In genomic region chr6:85911587-85911986, GRCm38 (mm10) we compare ENCODE assay signal across 8 mouse cellular contexts. TPM values are rescaled to one million over a fixed set of nuclear protein-coding genes. Genes with fewer than 3 reads are reported as not detected.
DNase-seq lines count a peak whose midpoint lies in the region; ATAC-seq and TF ChIP-seq lines count a peak whose summit lies in the region.

Gene Tprkb (plus strand): TSS chr6:85911865.

- TF ChIP-seq POLR2A in thymus, adult 2 months (IDR thresholded peaks at IDR 0.05; ENCODE audit: control insufficient read depth, extremely low read depth, insufficient read depth, low read length, poor library complexity) = no peak

- H3K4me3 ChIP-seq in thymus, adult 2 months (ENCODE audit: control insufficient read depth, insufficient read depth, low read length) = no peak within 1 kb of the TSS
- H3K4me3 ChIP-seq in forebrain, embryonic 12.5 days (replicated peaks) = no peak within 1 kb of the TSS
- no peak within 1 kb of the TSS for H3K4me3 ChIP-seq in hindbrain, embryonic 10.5 days
- no peak within 1 kb of the TSS for H3K4me3 ChIP-seq in midbrain, embryonic 15.5 days

- H3K4me1 ChIP-seq in thymus, adult 2 months (replicated peaks; ENCODE audit: control insufficient read depth, insufficient read depth, low read length) = peaks cover 8% of the 10 kb centered on the region; the same call in 1 of the 2 replicates
- H3K4me1 ChIP-seq in forebrain, embryonic 12.5 days = peaks cover 16% of the 10 kb centered on the region
- peaks cover 16% of the 10 kb centered on the region for H3K4me1 ChIP-seq in hindbrain, embryonic 10.5 days (replicated peaks)
- peaks cover 16% of the 10 kb centered on the region for H3K4me1 ChIP-seq in midbrain, embryonic 15.5 days

- TF ChIP-seq CTCF in thymus, adult 2 months (IDR thresholded peaks at IDR 0.05; ENCODE audit: borderline replicate concordance, control insufficient read depth, extremely low read depth, insufficient read depth, low read length, poor library complexity) = no peak

- H3K27me3 ChIP-seq in thymus, adult 2 months (ENCODE audit: control insufficient read depth, insufficient read depth, low read length) = no peaks in the 10 kb centered on the region
- H3K27me3 ChIP-seq in forebrain, embryonic 12.5 days = 0 out of 2 replicates have a peak, but pooled peaks cover 4% of the 10 kb centered on the region
- no peaks in the 10 kb centered on the region for H3K27me3 ChIP-seq in hindbrain, embryonic 10.5 days (ENCODE audit: insufficient read depth, poor library complexity, severe bottlenecking)
- no peaks in the 10 kb centered on the region for H3K27me3 ChIP-seq in midbrain, embryonic 15.5 days (replicated peaks)

- DNase-seq in thymus, adult 2 months = no peak
- no peak for DNase-seq in thymus, postnatal 14 days
- no peak for DNase-seq in hindbrain, embryonic 10.5 days (ENCODE audit: low spot score)
- no peak for DNase-seq in left cerebral cortex, postnatal 14 days (ENCODE audit: low spot score in 2 of 2)
- no peak for DNase-seq in spleen, postnatal 14 days (ENCODE audit: low spot score in 2 of 2)
- no peak for DNase-seq in frontal cortex, postnatal 10 days (ENCODE audit: low spot score in 2 of 2)

- no peak for ATAC-seq in forebrain, embryonic 12.5 days (ENCODE audit: low FRiP score)
- ATAC-seq in midbrain, embryonic 15.5 days (replicated peaks) = no peak

- no peak within 1 kb of the TSS for H3K27ac ChIP-seq in thymus, adult 2 months (ENCODE audit: control insufficient read depth, insufficient read depth, low read length)
- no peak within 1 kb of the TSS for H3K27ac ChIP-seq in forebrain, embryonic 12.5 days
- no peak within 1 kb of the TSS for H3K27ac ChIP-seq in hindbrain, embryonic 10.5 days
- H3K27ac ChIP-seq in midbrain, embryonic 15.5 days = no peak within 1 kb of the TSS

- intact Hi-C loops in left cerebral cortex, postnatal 14 days (cut with DNase I) = loop anchor here (10.0 kb wide), 1 partner anchor 257 kb away; no protein-coding TSS in a partner anchor

- 73% methylated on average over 3 of the region's 3 CpGs for WGBS in thymus, adult 2 months
- 88% methylated on average over 3 of the region's 3 CpGs for WGBS in forebrain, embryonic 12.5 days
- 86% methylated on average over 3 of the region's 3 CpGs for WGBS in hindbrain, embryonic 10.5 days
- 88% methylated on average over 3 of the region's 3 CpGs for WGBS in midbrain, embryonic 15.5 days

- H3K9ac ChIP-seq in forebrain, embryonic 12.5 days = no peak within 1 kb of the TSS
- H3K9ac ChIP-seq in midbrain, embryonic 15.5 days = no peak within 1 kb of the TSS

- H3K36me3 ChIP-seq in thymus, adult 2 months (ENCODE audit: control insufficient read depth, insufficient read depth, low read length) = no peaks in the 10 kb centered on the region
- no peaks in the 10 kb centered on the region for H3K36me3 ChIP-seq in forebrain, embryonic 12.5 days (replicated peaks)
- H3K36me3 ChIP-seq in hindbrain, embryonic 10.5 days = no peaks in the 10 kb centered on the region
- no peaks in the 10 kb centered on the region for H3K36me3 ChIP-seq in midbrain, embryonic 15.5 days (replicated peaks)

- no peak within 1 kb of the TSS for H3K4me2 ChIP-seq in forebrain, embryonic 12.5 days
- no peak within 1 kb of the TSS for H3K4me2 ChIP-seq in midbrain, embryonic 15.5 days

- no peaks in the 10 kb centered on the region for H3K9me3 ChIP-seq in forebrain, embryonic 12.5 days
- no peaks in the 10 kb centered on the region for H3K9me3 ChIP-seq in hindbrain, embryonic 10.5 days
- H3K9me3 ChIP-seq in midbrain, embryonic 15.5 days = no peaks in the 10 kb centered on the region

RNA-seq across cellular contexts. Expression of gene Tprkb, which starts in this region (rescaled TPM):
- 16.8 and 20.6 TPM in 2 replicates for polyA plus RNA-seq in thymus, adult 2 months (2012; rRNA removed)
- 39.1 TPM in 2 replicates for polyA plus RNA-seq in forebrain, embryonic 12.5 days (2016; fragmentation: Nextera tagmentation; extraction: Ambion mirVana)
- polyA plus RNA-seq in hindbrain, embryonic 10.5 days (2016; fragmentation: Nextera tagmentation; extraction: Ambion mirVana) = 33.4 and 35.2 TPM in 2 replicates
- 10 to 100 TPM; 48.9 to 52.2 TPM for total RNA-seq in left cerebral cortex, postnatal 14 days (2021)
- polyA plus RNA-seq in midbrain, embryonic 15.5 days (2015; fragmentation: Nextera tagmentation; extraction: Ambion mirVana) = 39.8 and 49.5 TPM in 2 replicates
